Mouse (Mus musculus): Measurements from ENCODE around the gene Atrn. TPM values are rescaled to one million over a fixed set of nuclear protein-coding genes. Genes with fewer than 3 reads are reported as not detected.

The Atrn gene
- polyA plus RNA-seq, 2 experiments, result 2.5 to 3.2 TPM

GRCm38 (mm10) chr2:130887456-130887855 is 18.8 kb upstream of the Atrn start:
- no peaks in the 10 kb centered on the region for H3K9me3 ChIP-seq (ENCODE audit: control insufficient read depth, low read length)
- TF ChIP-seq EP300 (IDR thresholded peaks at IDR 0.05; ENCODE audit: low read depth) (no peak), CTCF (IDR thresholded peaks at IDR 0.05; ENCODE audit: low read depth) (no peak)
- no peaks in the 10 kb centered on the region for H3K36me3 ChIP-seq (replicated peaks; ENCODE audit: control insufficient read depth, insufficient read depth, low read depth)
- H3K27ac ChIP-seq, result no peak overlapping the region
- no peaks in the 10 kb centered on the region for H3K27me3 ChIP-seq (ENCODE audit: control insufficient read depth, insufficient read depth, low read length)
- H3K9ac ChIP-seq (replicated peaks), result no peak overlapping the region
- ATAC-seq (ENCODE audit: insufficient read depth) (no peak), DNase-seq (ENCODE audit: low read depth in 3 of 3, low spot score in 3 of 3) (no peak)
- no peak overlapping the region for H3K4me2 ChIP-seq (ENCODE audit: low read depth)
- no peak overlapping the region for H3K4me3 ChIP-seq (ENCODE audit: insufficient read depth in 1 of 2, low read depth in 2 of 2, low read length in 2 of 2)
- no peaks in the 10 kb centered on the region for H3K4me1 ChIP-seq (replicated peaks; ENCODE audit: control insufficient read depth in 2 of 2, insufficient read depth in 2 of 2, low read length in 1 of 2)
- 27% methylated on average over 1 of the region's 1 CpGs for WGBS (ENCODE audit: insufficient replicate concordance)

GRCm38 (mm10) chr2:130896944-130897343 is 9.4 kb upstream of the Atrn start:
- no peaks in the 10 kb centered on the region for H3K36me3 ChIP-seq (replicated peaks; ENCODE audit: control insufficient read depth, insufficient read depth, low read depth)

GRCm38 (mm10) chr2:130897856-130898255 is 8.4 kb upstream of the Atrn start:
- no peaks in the 10 kb centered on the region for H3K36me3 ChIP-seq (replicated peaks; ENCODE audit: control insufficient read depth, insufficient read depth, low read depth)
- WGBS (ENCODE audit: insufficient replicate concordance), result 61% methylated on average over 2 of the region's 2 CpGs
- H3K9me3 ChIP-seq (ENCODE audit: control insufficient read depth, low read length), result no peaks in the 10 kb centered on the region
- TF ChIP-seq CTCF (IDR thresholded peaks at IDR 0.05; ENCODE audit: low read depth) (no peak), EP300 (IDR thresholded peaks at IDR 0.05; ENCODE audit: low read depth) (no peak)
- no peak overlapping the region for H3K4me3 ChIP-seq (ENCODE audit: insufficient read depth in 1 of 2, low read depth in 2 of 2, low read length in 2 of 2)
- H3K27ac ChIP-seq, result no peak overlapping the region
- no peak overlapping the region for H3K9ac ChIP-seq (replicated peaks)
- H3K27me3 ChIP-seq (ENCODE audit: control insufficient read depth, insufficient read depth, low read length), result no peaks in the 10 kb centered on the region
- ATAC-seq (ENCODE audit: insufficient read depth) (peak; percentile 61), DNase-seq (ENCODE audit: low read depth in 3 of 3, low spot score in 3 of 3) (peak in 2 of 3 experiments; percentile 11 to 24)
- peaks cover 0 to 5% of the 10 kb centered on the region in 2 experiments; a peak in 2 of 4 replicates for H3K4me1 ChIP-seq (replicated peaks; ENCODE audit: control insufficient read depth in 2 of 2, insufficient read depth in 2 of 2, low read length in 1 of 2)
- H3K4me2 ChIP-seq (ENCODE audit: low read depth), result no peak overlapping the region

More at GRCm38 (mm10) chr2:130896944-130897343, 9.4 kb upstream of the Atrn start:
- TF ChIP-seq EP300 (IDR thresholded peaks at IDR 0.05; ENCODE audit: low read depth) (no peak), CTCF (IDR thresholded peaks at IDR 0.05; ENCODE audit: low read depth) (no peak)
- Histone ChIP-seq H3K4me1 (replicated peaks; ENCODE audit: control insufficient read depth in 2 of 2, insufficient read depth in 2 of 2, low read length in 1 of 2) (peaks cover 0 to 5% of the 10 kb centered on the region in 2 experiments; a peak in 2 of 4 replicates), H3K27ac (no peak overlapping the region), H3K4me3 (ENCODE audit: insufficient read depth in 1 of 2, low read depth in 2 of 2, low read length in 2 of 2) (no peak overlapping the region), H3K9me3 (ENCODE audit: control insufficient read depth, low read length) (no peaks in the 10 kb centered on the region), H3K27me3 (ENCODE audit: control insufficient read depth, insufficient read depth, low read length) (no peaks in the 10 kb centered on the region), H3K9ac (replicated peaks) (no peak overlapping the region), H3K4me2 (ENCODE audit: low read depth) (no peak overlapping the region)
- 68% methylated on average over 2 of the region's 2 CpGs for WGBS (ENCODE audit: insufficient replicate concordance)
- DNase-seq (ENCODE audit: low read depth in 3 of 3, low spot score in 3 of 3) (no peak), ATAC-seq (ENCODE audit: insufficient read depth) (no peak)

- no peak overlapping the region for H3K9ac ChIP-seq (replicated peaks)
Observed at GRCm38 (mm10) chr2:130898783-130899182, 7.5 kb upstream of the Atrn start.

GRCm38 (mm10) chr2:130906584-130907315 is 455 bp downstream of the Atrn start:
- Histone ChIP-seq H3K9me3 (ENCODE audit: control insufficient read depth, low read length) (no peaks in the 10 kb centered on the region), H3K4me3 (ENCODE audit: insufficient read depth in 1 of 2, low read depth in 2 of 2, low read length in 2 of 2) (peak overlapping the region; percentile 77 to 83), H3K27me3 (ENCODE audit: control insufficient read depth, insufficient read depth, low read length) (no peaks in the 10 kb centered on the region), H3K27ac (peak overlapping the region; percentile 15; the same call in 1 of the 2 replicates), H3K4me1 (replicated peaks; ENCODE audit: control insufficient read depth in 2 of 2, insufficient read depth in 2 of 2, low read length in 1 of 2) (peaks cover 13 to 19% of the 10 kb centered on the region in 2 experiments), H3K4me2 (ENCODE audit: low read depth) (peak overlapping the region; percentile 90), H3K36me3 (replicated peaks; ENCODE audit: control insufficient read depth, insufficient read depth, low read depth) (no peaks in the 10 kb centered on the region), H3K9ac (replicated peaks) (peak overlapping the region; percentile 75)
- TF ChIP-seq EP300 (IDR thresholded peaks at IDR 0.05; ENCODE audit: low read depth) (no peak), CTCF (IDR thresholded peaks at IDR 0.05; ENCODE audit: low read depth) (no peak)
- under 1% methylated on average over 58 of the region's 58 CpGs for WGBS (ENCODE audit: insufficient replicate concordance)
- DNase-seq (ENCODE audit: low read depth in 3 of 3, low spot score in 3 of 3) (no peak), ATAC-seq (ENCODE audit: insufficient read depth) (peak; percentile 66; the same call in 1 of the 2 replicates)

More at GRCm38 (mm10) chr2:130898783-130899182, 7.5 kb upstream of the Atrn start:
- peak overlapping the region; percentile 36; the same call in 1 of the 2 replicates for H3K27ac ChIP-seq
- no peaks in the 10 kb centered on the region for H3K9me3 ChIP-seq (ENCODE audit: control insufficient read depth, low read length)
- DNase-seq (ENCODE audit: low read depth in 3 of 3, low spot score in 3 of 3) (peak in 1 of 3 experiments; percentile 20), ATAC-seq (ENCODE audit: insufficient read depth) (peak; percentile 58)
- H3K27me3 ChIP-seq (ENCODE audit: control insufficient read depth, insufficient read depth, low read length), result no peaks in the 10 kb centered on the region
- TF ChIP-seq CTCF (IDR thresholded peaks at IDR 0.05; ENCODE audit: low read depth) (no peak), EP300 (IDR thresholded peaks at IDR 0.05; ENCODE audit: low read depth) (no peak)
- no peaks in the 10 kb centered on the region for H3K36me3 ChIP-seq (replicated peaks; ENCODE audit: control insufficient read depth, insufficient read depth, low read depth)
- no peak overlapping the region for H3K4me2 ChIP-seq (ENCODE audit: low read depth)
- peaks cover 0 to 5% of the 10 kb centered on the region in 2 experiments; a peak in 2 of 4 replicates for H3K4me1 ChIP-seq (replicated peaks; ENCODE audit: control insufficient read depth in 2 of 2, insufficient read depth in 2 of 2, low read length in 1 of 2)
- WGBS (ENCODE audit: insufficient replicate concordance), result 64% methylated on average over 2 of the region's 2 CpGs
- no peak overlapping the region for H3K4me3 ChIP-seq (ENCODE audit: insufficient read depth in 1 of 2, low read depth in 2 of 2, low read length in 2 of 2)

Measured in liver, embryonic 14.5 days (tissue).